Mouse (Mus musculus) MEL (cell line): ENCODE measurements at regions not wholly inside any gene's neighbourhood (a gene's known extent, or its start where the extent isn't known, plus 50 kb on each side); places are given as distances from the start of the nearest gene placed in this dataset.

Experiments
- DNase-seq: peaks from one replicate; pipeline ENCODE4 v3.0.0; 2011; ENCODE audit warnings: low read depth, low spot score
- H3K27ac ChIP-seq: 2 replicates; pipeline ENCODE4 v1.5.1; 2012; ENCODE audit warnings: low read depth, mild to moderate bottlenecking, control low read depth, low read length, moderate library complexity; ENCODE audit not compliant: control insufficient read depth
- H3K27me3 ChIP-seq, 2 experiments: fragments of 150-350 bp in 1 of 2; sonication (generic) in 1 of 2; 2 replicates each; pipeline ENCODE4 v1.6.1; 2012; ENCODE audit warnings: low read length in 2 of 2, mild to moderate bottlenecking in 2 of 2, improper control_type of control experiment in 1 of 2, moderate library complexity in 1 of 2; ENCODE audit not compliant: insufficient read depth in 2 of 2, control insufficient read depth in 1 of 2
- H3K36me3 ChIP-seq, 2 experiments: 2 replicates each; pipeline ENCODE4 v1.6.1; 2012 to 2014; ENCODE audit warnings: low read length in 2 of 2, improper control_type of control experiment in 1 of 2, inconsistent platforms in 1 of 2, mild to moderate bottlenecking in 1 of 2; ENCODE audit not compliant: insufficient read depth in 2 of 2, control insufficient read depth in 1 of 2
- H3K4me1 ChIP-seq, 2 experiments: fragments of 150-350 bp in 1 of 2; sonication (generic) in 1 of 2; 2 replicates each; pipeline ENCODE4 v1.6.1; 2012; ENCODE audit warnings: low read length in 2 of 2, improper control_type of control experiment in 1 of 2, mild to moderate bottlenecking in 1 of 2; ENCODE audit not compliant: insufficient read depth in 2 of 2, control insufficient read depth in 1 of 2
- H3K4me3 ChIP-seq, 2 experiments: fragments of 150-350 bp in 1 of 2; sonication (generic) in 1 of 2; 2 replicates each; pipeline ENCODE4 v1.5.1; 2012; ENCODE audit warnings: low read depth in 2 of 2, low read length in 2 of 2, mild to moderate bottlenecking in 2 of 2, moderate library complexity in 2 of 2, control low read depth in 1 of 2, improper control_type of control experiment in 1 of 2; ENCODE audit not compliant: control insufficient read depth in 1 of 2, insufficient read depth in 1 of 2
- H3K79me2 ChIP-seq: 2 replicates; pipeline ENCODE4 v1.6.1; 2012; ENCODE audit warnings: mild to moderate bottlenecking, low read length, moderate library complexity; ENCODE audit not compliant: control insufficient read depth, poor library complexity, insufficient read depth
- H3K9ac ChIP-seq: 2 replicates; pipeline ENCODE4 v1.6.1; 2012; ENCODE audit warnings: low read depth, mild to moderate bottlenecking, control low read depth, low read length, moderate library complexity; ENCODE audit not compliant: control insufficient read depth, poor library complexity, severe bottlenecking
- H3K9me3 ChIP-seq: fragments of 150-350 bp; sonication (generic); replicated peaks from 2 replicates; pipeline ENCODE4 v1.6.1; 2012; ENCODE audit warnings: mild to moderate bottlenecking, low read length, improper control_type of control experiment, moderate library complexity; ENCODE audit not compliant: insufficient read depth
- CHD1 ChIP-seq: IDR thresholded peaks from 2 replicates; pipeline ENCODE4 v1.6.1; 2012; ENCODE audit warnings: low read depth, mild to moderate bottlenecking, inconsistent platforms, low read length, improper control_type of control experiment
- CTCF ChIP-seq, 3 experiments: IDR thresholded peaks in 2 of 3; conservative IDR thresholded peaks in 1 of 3; 2 replicates each; pipeline ENCODE4 v1.5.1; 2011 to 2012; ENCODE audit warnings: low read length in 3 of 3, low read depth in 2 of 3, mild to moderate bottlenecking in 2 of 3, improper control_type of control experiment in 1 of 3, inconsistent platforms in 1 of 3, mixed read lengths in 1 of 3, moderate library complexity in 1 of 3; ENCODE audit not compliant: control insufficient read depth in 1 of 3, insufficient read depth in 1 of 3, poor library complexity in 1 of 3, severe bottlenecking in 1 of 3
- E2F4 ChIP-seq: IDR thresholded peaks from 2 replicates; pipeline ENCODE4 v1.6.1; 2011; ENCODE audit warnings: low read depth, low read length, improper control_type of control experiment, borderline replicate concordance
- EP300 ChIP-seq, 2 experiments: IDR thresholded peaks; 2 replicates each; pipeline ENCODE4 v1.6.1; 2011; ENCODE audit warnings: improper control_type of control experiment in 2 of 2, low read length in 2 of 2, low read depth in 1 of 2, mild to moderate bottlenecking in 1 of 2
- GABPA ChIP-seq: IDR thresholded peaks from 2 replicates; pipeline ENCODE4 v1.6.1; 2012; ENCODE audit warnings: low read depth, mild to moderate bottlenecking, inconsistent platforms, low read length, improper control_type of control experiment, moderate library complexity
- GATA1 ChIP-seq: IDR thresholded peaks from 2 replicates; pipeline ENCODE4 v1.6.1; 2011; ENCODE audit warnings: low read depth, low read length, improper control_type of control experiment
- MAFK ChIP-seq: IDR thresholded peaks from 2 replicates; pipeline ENCODE4 v1.6.1; 2011; ENCODE audit warnings: low read depth, mild to moderate bottlenecking, low read length, improper control_type of control experiment, borderline replicate concordance
- MAX ChIP-seq: IDR thresholded peaks from 2 replicates; pipeline ENCODE4 v1.6.1; 2011; ENCODE audit warnings: low read length, improper control_type of control experiment
- MAZ ChIP-seq: IDR thresholded peaks from 2 replicates; pipeline ENCODE4 v1.6.1; 2012; ENCODE audit warnings: low read depth, mild to moderate bottlenecking, inconsistent platforms, low read length, improper control_type of control experiment
- MYB ChIP-seq: IDR thresholded peaks from 2 replicates; pipeline ENCODE4 v1.6.1; 2011; ENCODE audit warnings: mild to moderate bottlenecking, low read depth, low read length, improper control_type of control experiment
- NELFE ChIP-seq: IDR thresholded peaks from 2 replicates; pipeline ENCODE4 v1.6.1; 2011; ENCODE audit warnings: low read depth, low read length, improper control_type of control experiment
- NRF1 ChIP-seq: IDR thresholded peaks from 2 replicates; pipeline ENCODE4 v1.6.1; 2014; ENCODE audit warnings: low read depth, mild to moderate bottlenecking, inconsistent platforms, low read length, improper control_type of control experiment, moderate library complexity; ENCODE audit not compliant: poor library complexity, insufficient read depth, severe bottlenecking
- RAD21 ChIP-seq: IDR thresholded peaks from 2 replicates; pipeline ENCODE4 v1.6.1; 2011; ENCODE audit warnings: mild to moderate bottlenecking, low read depth, low read length, improper control_type of control experiment
- RCOR1 ChIP-seq: IDR thresholded peaks from 2 replicates; pipeline ENCODE4 v1.6.1; 2012; ENCODE audit warnings: low read depth, mild to moderate bottlenecking, inconsistent platforms, low read length, improper control_type of control experiment
- SIN3A ChIP-seq: IDR thresholded peaks from 2 replicates; pipeline ENCODE4 v1.6.1; 2012; ENCODE audit warnings: low read length, improper control_type of control experiment, inconsistent platforms
- TAL1 ChIP-seq: IDR thresholded peaks from 2 replicates; pipeline ENCODE4 v1.6.1; 2012; ENCODE audit warnings: mild to moderate bottlenecking, inconsistent platforms, low read length, moderate library complexity, mixed read lengths
- UBTF ChIP-seq: IDR thresholded peaks from 2 replicates; pipeline ENCODE4 v1.6.1; 2012; ENCODE audit warnings: low read depth, mild to moderate bottlenecking, inconsistent platforms, low read length, improper control_type of control experiment, moderate library complexity, borderline replicate concordance; ENCODE audit not compliant: insufficient read depth

DNA sequence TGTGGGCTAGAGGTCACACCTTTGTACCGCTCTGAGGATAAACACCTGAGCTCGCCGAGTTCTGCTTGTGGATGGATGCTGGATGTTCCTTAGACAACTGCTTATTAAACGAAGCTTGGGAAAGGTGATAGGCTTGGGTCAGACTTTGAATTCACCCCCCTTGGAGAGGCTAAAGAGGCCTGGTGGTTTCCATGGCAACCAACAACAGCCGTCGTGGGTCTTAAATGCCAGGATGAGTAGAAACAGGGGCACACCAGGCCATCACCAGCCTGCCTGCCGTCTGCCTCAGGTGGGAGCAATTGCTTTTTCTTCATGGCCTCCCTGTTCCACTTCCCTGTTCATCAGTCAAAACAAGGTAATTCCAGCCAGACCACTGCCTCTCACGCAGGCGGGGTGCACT is 504.1 kb downstream of the Tbc1d22a start:
- no peak overlapping the region for H3K27ac ChIP-seq
- no peaks in the 10 kb centered on the region for H3K36me3 ChIP-seq
- no peak overlapping the region for H3K4me3 ChIP-seq
- DNase-seq = no peak
- no peaks in the 10 kb centered on the region for H3K4me1 ChIP-seq
- no peaks in the 10 kb centered on the region for H3K79me2 ChIP-seq
- H3K9me3 ChIP-seq = no peaks in the 10 kb centered on the region
- no peak overlapping the region for H3K9ac ChIP-seq
- no peaks in the 10 kb centered on the region for H3K27me3 ChIP-seq
- TF ChIP-seq MAFK (no peak), NRF1 (no peak), NELFE (no peak), GATA1 (no peak)

DNA sequence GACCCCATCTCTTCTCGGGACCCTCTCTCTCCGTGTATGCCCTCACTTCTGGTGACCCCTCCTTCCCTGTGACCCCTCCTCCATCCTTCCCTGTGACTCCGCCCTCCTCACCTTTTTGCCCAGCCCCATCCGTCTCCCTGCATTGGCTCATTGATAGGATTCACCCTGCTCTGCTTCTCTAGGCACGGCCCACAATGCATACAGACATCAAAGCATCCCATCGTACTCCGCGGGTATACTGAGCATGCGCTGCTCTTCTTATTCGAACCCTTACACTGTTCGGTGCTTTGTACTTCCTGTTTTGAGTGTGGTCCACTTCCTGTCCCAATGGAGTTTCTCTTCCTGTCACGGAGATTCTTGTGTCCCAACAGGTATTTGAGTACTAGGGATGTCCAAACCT is 504.8 kb downstream of the Tbc1d22a start:
- Histone ChIP-seq H3K27me3 (no peaks in the 10 kb centered on the region), H3K79me2 (no peaks in the 10 kb centered on the region), H3K9me3 (no peaks in the 10 kb centered on the region), H3K4me3 (no peak overlapping the region), H3K4me1 (no peaks in the 10 kb centered on the region), H3K36me3 (no peaks in the 10 kb centered on the region), H3K9ac (no peak overlapping the region), H3K27ac (no peak overlapping the region)
- no peak for DNase-seq
- no peak for TF ChIP-seq MYB
- TF ChIP-seq MAFK = no peak
- no peak for TF ChIP-seq MAZ
- no peak for TF ChIP-seq CHD1
- no peak for TF ChIP-seq EP300 (IDR thresholded peaks at IDR 0.05; ENCODE audit: low read depth in 1 of 2, low read length in 2 of 2)
- no peak for TF ChIP-seq SIN3A
- TF ChIP-seq RAD21 = no peak
- TF ChIP-seq UBTF = no peak
- TF ChIP-seq GABPA = no peak
- TF ChIP-seq E2F4 = no peak
- TF ChIP-seq NELFE = no peak
- TF ChIP-seq RCOR1 = no peak
- TF ChIP-seq CTCF (IDR thresholded peaks at IDR 0.05 in 2 of 3, conservative IDR thresholded peaks at IDR 0.05 in 1 of 3; ENCODE audit: control insufficient read depth in 1 of 3, insufficient read depth in 1 of 3, low read depth in 2 of 3, low read length in 3 of 3, poor library complexity in 1 of 3, severe bottlenecking in 1 of 3) = no peak
- TF ChIP-seq GATA1 = no peak
- no peak for TF ChIP-seq TAL1
- TF ChIP-seq MAX = no peak
